ENCODE assay signal across 9 mouse cellular contexts in genomic region chr10:80535071-80535470, GRCm38 (mm10). TPM values are rescaled to one million over a fixed set of nuclear protein-coding genes. Genes with fewer than 3 reads are reported as not detected.
DNase-seq lines count a peak whose midpoint lies in the region; ATAC-seq and TF ChIP-seq lines count a peak whose summit lies in the region.
"Had no signal": no experiment of that assay in that cellular context is flagged by ENCODE, and none has a peak within 500 bp of the region (broad histone marks: within the 10 kb centered on the region; RNA-seq: fewer than 3 reads in every experiment).

No protein-coding gene starts in this region.

- peak overlapping the region; percentile 35; the same call in 1 of the 2 replicates for H3K4me2 ChIP-seq in heart, embryonic 15.5 days
- peak overlapping the region; percentile 23 for H3K4me2 ChIP-seq in hindbrain, postnatal 0 days (ENCODE audit: low read depth, low read length)
- H3K4me2 ChIP-seq in neural tube, embryonic 15.5 days: peak overlapping the region; percentile 13; the same call in 1 of the 2 replicates

- intact Hi-C loops in heart, postnatal 25 days (cut with DNase I): no loop called here

- no peaks in the 10 kb centered on the region for H3K9me3 ChIP-seq in heart, embryonic 15.5 days (replicated peaks)
- H3K9me3 ChIP-seq in hindbrain, postnatal 0 days (ENCODE audit: low read length): no peaks in the 10 kb centered on the region
- H3K9me3 ChIP-seq in neural tube, embryonic 15.5 days (replicated peaks): no peaks in the 10 kb centered on the region

- peaks cover 31% of the 10 kb centered on the region for H3K27me3 ChIP-seq in heart, embryonic 15.5 days
- peaks cover 12% of the 10 kb centered on the region; the same call in 1 of the 2 replicates for H3K27me3 ChIP-seq in hindbrain, postnatal 0 days (ENCODE audit: insufficient read depth, low read length)
- H3K27me3 ChIP-seq in neural tube, embryonic 15.5 days (replicated peaks): peaks cover 47% of the 10 kb centered on the region

- H3K9ac ChIP-seq in heart, embryonic 15.5 days: no peak overlapping the region
- no peak overlapping the region for H3K9ac ChIP-seq in hindbrain, postnatal 0 days (replicated peaks; ENCODE audit: low read length)
- H3K9ac ChIP-seq in neural tube, embryonic 15.5 days (replicated peaks): no peak overlapping the region

- H3K36me3 ChIP-seq in heart, embryonic 15.5 days: no peaks in the 10 kb centered on the region
- no peaks in the 10 kb centered on the region for H3K36me3 ChIP-seq in hindbrain, postnatal 0 days (ENCODE audit: insufficient read depth, low read length)
- no peaks in the 10 kb centered on the region for H3K36me3 ChIP-seq in neural tube, embryonic 15.5 days

- DNase-seq in heart, postnatal 25 days (ENCODE audit: low spot score): no peak
- peak; percentile 38 for DNase-seq in T-cell, adult 2 months (ENCODE audit: low spot score)
- DNase-seq in hindbrain, postnatal 0 days (ENCODE audit: low spot score): no peak
- DNase-seq in adrenal gland, adult 8-10 months: no peak
- DNase-seq in gastrocnemius, postnatal 25 days: no peak
- no peak for DNase-seq in ovary, postnatal 36 days (ENCODE audit: low spot score)

- WGBS in heart, embryonic 15.5 days: 9% methylated on average over 14 of the region's 14 CpGs
- 13% methylated on average over 14 of the region's 14 CpGs for WGBS in hindbrain, postnatal 0 days
- WGBS in neural tube, embryonic 15.5 days: 14% methylated on average over 14 of the region's 14 CpGs

- peak overlapping the region; percentile 13; the same call in 1 of the 2 replicates for H3K4me3 ChIP-seq in heart, embryonic 15.5 days
- H3K4me3 ChIP-seq in hindbrain, postnatal 0 days (ENCODE audit: low read length): no peak overlapping the region
- H3K4me3 ChIP-seq in neural tube, embryonic 15.5 days (replicated peaks): no peak overlapping the region

- H3K27ac ChIP-seq in heart, embryonic 15.5 days: no peak overlapping the region
- H3K27ac ChIP-seq in hindbrain, postnatal 0 days: no peak overlapping the region
- H3K27ac ChIP-seq in neural tube, embryonic 15.5 days (replicated peaks): no peak overlapping the region

- H3K4me1 ChIP-seq in heart, embryonic 15.5 days (replicated peaks): peaks cover 27% of the 10 kb centered on the region
- no peaks in the 10 kb centered on the region for H3K4me1 ChIP-seq in hindbrain, postnatal 0 days (ENCODE audit: insufficient read depth, low read length)
- H3K4me1 ChIP-seq in neural tube, embryonic 15.5 days: peaks cover 13% of the 10 kb centered on the region

- TF ChIP-seq CTCF in hindbrain, postnatal 0 days (IDR thresholded peaks at IDR 0.05; ENCODE audit: low read depth): no peak

- no peak for ATAC-seq in heart, embryonic 15.5 days (replicated peaks; ENCODE audit: insufficient number of reproducible peaks, insufficient read depth, low FRiP score, low read depth)
- ATAC-seq in hindbrain, postnatal 0 days: no peak
- ATAC-seq in neural tube, embryonic 15.5 days (ENCODE audit: low FRiP score): no peak

RNA-seq across cellular contexts. Expression of gene Atp8b3, which starts 3.9 kb away (rescaled TPM):
- 0.05 and 0.06 TPM in 2 replicates for polyA plus RNA-seq in heart, embryonic 15.5 days (2015; fragmentation: Nextera tagmentation; extraction: Ambion mirVana)
- total RNA-seq in heart, postnatal 25 days (2021): not detected
- total RNA-seq in hindbrain, postnatal 0 days (2014; rRNA removed): 0.61 and 1.1 TPM in 2 replicates
- 0.96 and 1.2 TPM in 2 replicates for polyA plus RNA-seq in hindbrain, postnatal 0 days (2015; fragmentation: Nextera tagmentation; extraction: Ambion mirVana)
- 1.4 and 1.5 TPM in 2 replicates for polyA plus RNA-seq in neural tube, embryonic 15.5 days (2015; fragmentation: Nextera tagmentation; extraction: Ambion mirVana)
- 1 to 10 TPM; 1.2 to 3.0 (median 1.9) TPM for total RNA-seq in adrenal gland, adult 8-10 months (2022)
- not detected for total RNA-seq in gastrocnemius, postnatal 25 days (2021)

RNA-seq across cellular contexts. Expression of gene Rexo1, which starts 26.3 kb away (rescaled TPM):
- 13.6 and 20.2 TPM in 2 replicates for polyA plus RNA-seq in heart, embryonic 15.5 days (2015; fragmentation: Nextera tagmentation; extraction: Ambion mirVana)
- total RNA-seq in heart, postnatal 25 days (2021): 10 to 100 TPM; 11.1 to 12.2 TPM
- total RNA-seq in hindbrain, postnatal 0 days (2014; rRNA removed): 47.2 and 51.0 TPM in 2 replicates
- polyA plus RNA-seq in hindbrain, postnatal 0 days (2015; fragmentation: Nextera tagmentation; extraction: Ambion mirVana): 25.1 and 27.6 TPM in 2 replicates
- polyA plus RNA-seq in neural tube, embryonic 15.5 days (2015; fragmentation: Nextera tagmentation; extraction: Ambion mirVana): 29.5 TPM in 2 replicates
- total RNA-seq in adrenal gland, adult 8-10 months (2022): 10 to 100 TPM; 54.2 to 60.1 (median 57.0) TPM
- total RNA-seq in gastrocnemius, postnatal 25 days (2021): 1 to 10 TPM; 8.4 to 9.3 TPM

RNA-seq across cellular contexts. Expression of gene Onecut3, which starts 40.4 kb away (rescaled TPM):
- polyA plus RNA-seq in heart, embryonic 15.5 days (2015; fragmentation: Nextera tagmentation; extraction: Ambion mirVana): not detected in 2 replicates
- total RNA-seq in heart, postnatal 25 days (2021): under 1 TPM in 1 of 2 experiments, not detected in 1; 0.05 TPM
- 2.5 and 5.0 TPM in 2 replicates for total RNA-seq in hindbrain, postnatal 0 days (2014; rRNA removed)
- polyA plus RNA-seq in hindbrain, postnatal 0 days (2015; fragmentation: Nextera tagmentation; extraction: Ambion mirVana): 0.57 and 0.74 TPM in 2 replicates
- polyA plus RNA-seq in neural tube, embryonic 15.5 days (2015; fragmentation: Nextera tagmentation; extraction: Ambion mirVana): 0.63 and 1.0 TPM in 2 replicates
- total RNA-seq in adrenal gland, adult 8-10 months (2022): not detected
- not detected for total RNA-seq in gastrocnemius, postnatal 25 days (2021)
- polyA plus RNA-seq: gonadal fat pad, adult 2 months had no signal

RNA-seq across cellular contexts. Expression of gene Klf16, which starts 42.0 kb away (rescaled TPM):
- polyA plus RNA-seq in heart, embryonic 15.5 days (2015; fragmentation: Nextera tagmentation; extraction: Ambion mirVana): 4.7 and 6.4 TPM in 2 replicates
- total RNA-seq in heart, postnatal 25 days (2021): 1 to 10 TPM; 3.0 to 4.5 TPM
- 16.6 and 17.0 TPM in 2 replicates for total RNA-seq in hindbrain, postnatal 0 days (2014; rRNA removed)
- polyA plus RNA-seq in hindbrain, postnatal 0 days (2015; fragmentation: Nextera tagmentation; extraction: Ambion mirVana): 8.2 and 8.6 TPM in 2 replicates
- 6.5 TPM in 2 replicates for polyA plus RNA-seq in neural tube, embryonic 15.5 days (2015; fragmentation: Nextera tagmentation; extraction: Ambion mirVana)
- total RNA-seq in adrenal gland, adult 8-10 months (2022): 10 to 100 TPM; 12.7 to 15.4 (median 14.6) TPM
- 1 to 10 TPM; 1.2 to 2.0 TPM for total RNA-seq in gastrocnemius, postnatal 25 days (2021)

RNA-seq across cellular contexts. Expression of gene Abhd17a, which starts 55.1 kb away (rescaled TPM):
- 84.2 and 110 TPM in 2 replicates for polyA plus RNA-seq in heart, embryonic 15.5 days (2015; fragmentation: Nextera tagmentation; extraction: Ambion mirVana)
- total RNA-seq in heart, postnatal 25 days (2021): 10 to 100 TPM; 50.1 to 51.1 TPM
- total RNA-seq in hindbrain, postnatal 0 days (2014; rRNA removed): 389 and 721 TPM in 2 replicates
- 159 and 171 TPM in 2 replicates for polyA plus RNA-seq in hindbrain, postnatal 0 days (2015; fragmentation: Nextera tagmentation; extraction: Ambion mirVana)
- polyA plus RNA-seq in neural tube, embryonic 15.5 days (2015; fragmentation: Nextera tagmentation; extraction: Ambion mirVana): 148 and 152 TPM in 2 replicates
- total RNA-seq in adrenal gland, adult 8-10 months (2022): 100 to 1,000 TPM in 1 of 4 experiments, 10 to 100 TPM in 3; 97.0 to 101 (median 97.8) TPM
- 10 to 100 TPM; 53.8 to 58.8 TPM for total RNA-seq in gastrocnemius, postnatal 25 days (2021)
